Mouse (Mus musculus) natural killer cell, adult 2 months (primary cell): Measurements from ENCODE around the gene Neu1.
"Not testable (repeated sequence)": the region's sequence is repeated elsewhere in the genome, so short reads cannot be mapped to it uniquely, and the experiment has no call there.

Experiments used
- DNase-seq, 2 experiments: peaks; one replicate each; pipeline ENCODE4 v3.0.0; 2022; ENCODE audit warnings: low spot score in 2 of 2

The Neu1 gene

DNA sequence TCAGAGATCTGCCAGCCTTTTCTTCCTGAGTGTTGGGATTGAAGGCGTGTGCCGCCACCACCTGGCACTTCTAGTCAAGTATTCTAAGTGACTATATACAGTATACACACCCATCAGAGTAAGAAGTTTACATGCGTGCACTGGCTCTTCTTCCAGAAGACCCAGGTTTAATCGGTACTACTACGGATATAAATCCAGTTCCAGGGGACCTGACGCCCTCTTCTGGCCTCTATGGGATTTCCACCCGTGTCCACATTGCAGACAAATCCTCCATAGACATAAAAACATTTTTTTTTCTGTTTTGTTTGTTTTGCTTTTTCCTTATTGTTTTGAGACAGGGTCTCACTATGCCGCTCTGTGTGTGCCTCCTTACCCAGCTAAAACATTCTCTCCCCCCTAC lies 16.6 kb downstream of the Neu1 start:
- DNase-seq = no peak

DNA sequence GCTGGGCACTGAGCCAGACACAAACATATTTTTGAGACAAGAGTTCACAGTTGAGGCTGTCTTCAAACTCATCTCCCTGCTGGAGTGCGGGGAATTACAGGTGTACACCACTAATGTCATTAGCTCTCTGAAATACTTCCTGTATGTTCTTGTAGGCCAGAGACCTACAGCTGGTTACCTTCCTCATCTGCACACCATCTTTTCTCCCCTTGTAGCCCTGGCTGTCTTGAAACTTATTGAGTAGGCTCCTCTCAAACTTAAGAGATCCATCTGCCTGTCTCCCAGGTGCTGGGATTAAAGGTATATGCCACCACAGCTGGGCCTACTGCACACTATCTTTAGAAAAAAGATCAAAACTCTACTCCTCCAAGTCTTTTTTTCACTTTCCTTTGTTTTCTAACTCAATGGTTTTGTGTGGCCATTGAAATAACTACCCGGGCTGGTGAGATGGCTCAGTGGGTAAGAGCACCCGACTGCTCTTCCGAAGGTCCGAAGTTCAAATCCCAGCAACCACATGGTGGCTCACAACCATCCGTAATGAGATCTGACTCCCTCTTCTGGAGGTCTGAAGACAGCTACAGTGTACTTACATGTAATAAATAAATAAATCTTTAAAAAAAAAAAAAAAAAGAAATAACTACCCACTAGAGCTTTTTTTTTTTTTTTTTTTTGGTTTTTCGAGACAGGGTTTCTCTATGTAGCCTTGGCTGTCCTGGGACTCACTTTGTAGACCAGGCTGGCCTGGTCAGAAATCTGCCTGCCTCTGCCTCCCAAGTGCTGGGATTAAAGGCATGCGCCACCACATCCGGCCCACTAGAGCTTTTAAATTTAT lies 17.9 kb downstream of the Neu1 start:
- DNase-seq = not testable (repeated sequence)

DNA sequence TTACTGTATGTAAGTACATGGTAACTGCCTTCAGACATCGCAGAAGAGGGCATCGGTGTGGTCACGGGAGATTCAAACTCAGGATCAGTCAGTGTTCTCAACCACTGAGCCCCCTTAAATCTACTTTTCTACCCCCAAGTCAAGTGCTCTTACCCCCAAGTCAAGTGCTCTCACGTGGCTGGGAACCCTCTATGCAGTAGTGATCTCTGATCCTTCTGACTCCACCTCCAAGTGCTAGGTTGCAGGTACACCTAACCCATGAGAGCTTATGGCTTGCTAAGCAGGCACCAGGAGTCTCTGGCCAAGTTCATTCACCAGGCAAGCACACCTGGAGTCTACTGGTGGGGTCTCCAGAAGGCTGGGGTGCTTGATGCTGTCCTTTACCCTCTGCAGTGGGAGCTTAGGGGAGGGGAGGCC lies 18.5 kb downstream of the Neu1 start:
- DNase-seq = no peak

DNA sequence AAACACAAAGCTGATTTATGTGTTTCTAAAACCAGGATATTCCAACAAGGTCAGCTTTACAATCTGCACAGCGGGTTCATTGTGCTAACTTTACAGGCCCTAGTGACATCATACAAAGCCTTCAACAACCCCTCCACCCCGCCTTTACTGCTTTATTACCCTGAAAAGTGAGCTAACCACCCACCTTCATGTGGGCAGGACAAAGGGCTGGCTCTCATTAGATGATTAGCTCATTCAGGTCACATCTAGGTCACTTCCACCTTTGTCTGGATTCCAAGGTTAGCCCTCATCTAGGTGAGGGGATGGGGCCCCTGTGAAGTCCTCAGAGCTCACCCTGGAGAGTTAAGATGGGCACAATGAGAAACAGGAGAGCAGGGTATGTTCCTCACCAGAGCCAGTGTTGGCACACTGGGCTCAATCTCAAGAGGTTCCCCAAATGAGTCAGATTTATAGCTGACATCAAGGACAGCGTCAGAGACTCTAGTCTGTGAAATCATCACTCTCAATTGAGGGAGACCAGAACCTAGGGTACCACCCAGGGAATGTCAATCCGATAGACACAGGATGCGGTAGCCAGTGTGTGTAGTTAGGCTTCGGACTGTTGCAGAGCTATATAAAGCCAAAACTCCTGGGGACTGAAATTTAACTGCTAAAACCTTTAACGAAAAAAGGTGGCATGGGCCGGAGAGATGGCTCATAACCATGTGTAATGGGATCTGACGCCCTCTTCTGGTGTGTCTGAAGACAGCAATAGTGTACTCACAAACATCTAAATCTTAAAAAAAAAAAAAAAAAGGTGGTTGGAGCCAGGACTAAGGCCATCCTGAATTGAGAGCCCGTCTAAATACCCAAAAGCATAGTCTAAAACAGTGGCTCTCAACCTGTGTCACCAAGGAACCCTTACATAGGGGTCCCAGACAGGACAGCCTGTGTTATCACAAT lies 19.7 kb downstream of the Neu1 start:
- no peak for DNase-seq

DNA sequence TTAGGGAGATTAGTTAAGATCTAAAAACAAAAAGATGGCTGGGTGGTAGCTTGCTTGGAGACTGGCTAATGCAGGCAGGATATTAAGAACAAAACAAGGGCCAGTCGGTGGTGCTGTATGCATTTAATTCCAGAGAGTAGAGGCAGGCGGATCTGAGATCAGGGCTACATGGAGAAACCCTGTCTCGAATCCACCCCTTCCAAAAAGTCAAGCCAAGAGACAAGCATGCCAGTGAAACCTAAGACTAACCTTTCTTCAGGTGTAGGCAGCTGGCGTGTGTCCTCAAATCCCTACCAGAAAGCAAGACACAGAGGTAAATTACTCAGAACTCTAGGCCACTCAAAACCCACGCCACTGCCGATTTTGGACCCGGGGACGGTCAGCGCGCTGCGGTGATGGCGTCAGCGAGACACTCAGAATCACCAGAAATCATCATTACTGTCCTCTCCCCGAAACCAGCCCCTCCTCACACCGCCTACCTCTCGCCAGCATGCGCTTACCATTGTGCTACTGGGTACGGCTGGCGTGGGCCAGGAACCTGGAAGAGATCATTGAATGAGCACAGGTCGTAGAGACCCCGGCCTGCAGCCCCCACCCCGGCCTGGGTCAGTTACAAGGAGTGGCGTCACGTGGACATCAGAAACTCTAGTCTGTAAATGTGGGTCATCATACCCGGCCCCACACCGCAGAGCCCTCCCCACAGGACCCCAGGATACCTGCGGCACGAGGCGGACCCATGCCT lies 20.8 kb downstream of the Neu1 start:
- no peak for DNase-seq

DNA sequence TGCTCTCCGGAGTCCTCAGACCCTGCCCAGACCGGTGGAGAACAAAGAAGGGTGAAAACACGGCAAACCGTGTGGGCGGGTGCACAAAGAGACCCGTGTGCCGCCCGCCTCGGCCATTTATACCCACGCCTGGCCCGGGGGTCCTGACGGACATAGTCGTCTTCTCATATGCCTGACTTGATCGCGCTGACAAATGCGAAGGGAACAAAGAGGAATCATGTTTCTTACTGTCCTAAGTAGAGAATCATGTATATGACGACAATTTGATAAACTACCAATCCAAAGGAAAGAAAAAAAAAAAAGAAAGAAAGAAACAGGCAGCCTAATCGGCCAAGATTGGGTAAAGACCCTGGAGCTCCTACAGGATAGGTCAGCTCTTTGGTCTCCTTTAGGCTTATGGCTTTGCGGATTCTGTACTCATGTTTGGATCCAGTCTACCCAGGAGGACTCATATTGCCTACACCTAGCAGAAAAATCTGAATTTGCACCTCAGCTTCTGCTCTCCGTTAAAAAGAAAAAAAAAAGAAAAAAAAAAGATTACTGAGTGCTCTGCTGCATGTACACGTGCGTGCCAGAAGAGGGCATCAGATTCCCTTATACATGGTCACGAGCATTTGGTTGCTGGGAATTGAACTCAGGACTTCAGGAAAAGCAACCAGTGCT lies 21.5 kb downstream of the Neu1 start:
- DNase-seq = peak; percentile 80 to 82

- no peak for DNase-seq
Observed at GRCm38 (mm10) chr17:34953258-34953657, 22.2 kb downstream of the Neu1 start.

GRCm38 (mm10) chr17:34953904-34954303 lies 22.9 kb downstream of the Neu1 start:
- DNase-seq = no peak

GRCm38 (mm10) chr17:34954831-34955230 lies 23.8 kb downstream of the Neu1 start:
- DNase-seq = no peak

GRCm38 (mm10) chr17:34955884-34956283 lies 24.8 kb downstream of the Neu1 start:
- no peak for DNase-seq

GRCm38 (mm10) chr17:34956340-34956739 lies 25.3 kb downstream of the Neu1 start:
- no peak for DNase-seq

GRCm38 (mm10) chr17:34957291-34957690 lies 26.2 kb downstream of the Neu1 start:
- DNase-seq = not testable (repeated sequence)

- not testable (repeated sequence) for DNase-seq
Observed at GRCm38 (mm10) chr17:34957966-34958365, 26.9 kb downstream of the Neu1 start.

GRCm38 (mm10) chr17:34958734-34959129 lies 27.7 kb downstream of the Neu1 start:
- DNase-seq = not testable (repeated sequence)

DNA sequence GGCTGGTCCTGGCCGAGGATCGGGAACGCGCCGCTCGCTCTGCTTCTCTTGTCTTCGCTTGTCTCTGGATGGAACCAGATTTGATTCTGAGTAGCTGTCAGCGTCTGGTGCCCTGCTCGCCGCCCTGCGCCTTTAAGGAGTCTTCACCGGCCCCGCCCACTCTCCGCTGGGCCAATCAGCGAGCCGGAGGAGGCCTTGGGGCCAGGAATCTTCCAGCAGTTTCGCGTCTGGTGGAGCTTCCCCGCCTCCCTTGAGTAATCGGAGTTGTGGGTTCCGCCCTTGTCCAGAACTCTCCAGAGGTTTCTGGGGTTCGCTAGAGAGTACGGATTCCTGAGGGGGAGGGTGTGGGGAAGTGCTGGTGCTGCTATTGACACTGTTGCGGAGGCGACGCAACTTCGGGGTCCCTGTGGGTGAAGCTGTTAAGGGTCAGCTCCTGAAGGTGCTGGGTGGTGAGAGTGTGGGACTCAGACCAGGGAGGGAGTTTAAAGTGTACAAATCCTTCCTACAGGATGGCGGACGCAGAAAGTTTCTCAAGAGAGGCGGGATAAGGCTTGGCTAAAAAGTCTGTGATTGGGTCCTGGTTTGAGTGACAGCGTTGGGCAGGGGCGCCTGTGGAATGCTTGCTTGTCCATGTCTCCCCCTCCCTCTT lies 28.2 kb downstream of the Neu1 start, which contains the start of gene Hspa1b:
Gene Hspa1b (minus strand): TSS at position 109 of the 649 bp plus-strand sequence.
- peak; percentile 57 to 62 for DNase-seq

DNA sequence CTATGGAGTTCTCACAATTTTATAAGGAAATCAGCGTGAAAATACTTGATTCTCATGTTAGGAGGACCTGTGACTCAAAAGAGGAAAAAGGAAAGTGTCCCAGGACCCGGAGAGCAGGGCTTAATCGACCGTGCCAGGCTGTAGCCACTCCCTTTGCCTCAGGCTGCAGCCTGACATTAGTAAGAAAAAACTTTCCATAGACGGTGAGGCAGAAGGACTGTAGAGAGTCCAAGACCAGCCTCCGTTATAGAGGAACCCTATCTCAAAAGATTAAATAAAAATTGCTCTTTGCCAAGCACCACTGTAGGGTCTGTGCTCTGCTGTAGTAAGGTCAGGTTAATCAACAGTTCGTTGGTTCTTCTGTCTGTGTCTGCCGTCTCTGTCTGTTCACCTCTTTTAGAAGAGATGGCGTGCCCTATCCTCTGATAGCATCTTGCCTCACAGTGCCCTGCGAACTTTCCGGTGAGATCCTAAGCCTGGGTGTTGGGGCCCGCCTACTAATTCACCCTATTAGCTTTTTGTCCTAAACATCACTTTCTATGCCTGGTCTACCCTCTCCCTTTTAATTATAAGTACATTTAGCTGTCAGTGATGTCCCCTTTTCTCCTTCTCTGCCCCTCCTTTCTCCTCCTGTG lies 28.9 kb downstream of the Neu1 start:
- DNase-seq = no peak

DNA sequence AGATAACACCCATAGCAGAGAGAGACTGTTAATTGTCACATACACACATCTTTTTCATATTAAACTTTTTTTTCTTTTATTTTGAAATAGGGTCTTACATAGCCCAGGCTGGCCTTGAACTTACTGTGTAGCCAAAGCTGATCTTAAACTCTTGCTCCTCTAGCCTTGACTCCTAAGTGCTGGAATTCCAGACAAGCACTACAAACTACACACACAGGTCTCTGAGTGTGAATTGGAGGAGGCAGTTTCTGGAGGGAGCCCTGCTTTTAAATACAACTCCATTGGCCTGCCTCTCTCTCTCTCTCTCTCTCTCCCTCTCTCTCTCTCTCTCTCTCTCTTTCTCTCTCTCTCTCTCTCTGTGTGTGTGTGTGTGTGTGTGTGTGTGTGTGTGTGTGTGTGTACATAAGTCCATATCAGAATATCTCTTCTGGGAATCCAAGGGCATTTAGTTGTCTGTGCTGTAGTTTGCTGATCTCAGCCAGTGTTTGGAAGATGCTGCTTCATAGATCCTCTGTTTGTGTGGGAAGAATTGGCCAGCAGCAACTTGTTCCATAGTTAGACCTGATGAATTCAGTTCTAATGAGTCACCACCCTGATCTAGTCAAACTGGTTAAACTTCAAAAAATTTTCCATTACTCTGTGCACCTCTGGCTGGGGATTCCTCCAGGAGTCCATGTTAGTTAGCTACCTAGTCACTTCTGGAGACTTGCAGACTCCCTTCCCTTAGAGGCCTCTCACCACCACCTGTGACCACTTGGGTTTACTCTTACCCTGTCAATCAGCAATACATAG lies 29.8 kb downstream of the Neu1 start:
- no peak for DNase-seq

- DNase-seq = no peak
Observed at GRCm38 (mm10) chr17:34962125-34962524, 31.1 kb downstream of the Neu1 start.

DNA sequence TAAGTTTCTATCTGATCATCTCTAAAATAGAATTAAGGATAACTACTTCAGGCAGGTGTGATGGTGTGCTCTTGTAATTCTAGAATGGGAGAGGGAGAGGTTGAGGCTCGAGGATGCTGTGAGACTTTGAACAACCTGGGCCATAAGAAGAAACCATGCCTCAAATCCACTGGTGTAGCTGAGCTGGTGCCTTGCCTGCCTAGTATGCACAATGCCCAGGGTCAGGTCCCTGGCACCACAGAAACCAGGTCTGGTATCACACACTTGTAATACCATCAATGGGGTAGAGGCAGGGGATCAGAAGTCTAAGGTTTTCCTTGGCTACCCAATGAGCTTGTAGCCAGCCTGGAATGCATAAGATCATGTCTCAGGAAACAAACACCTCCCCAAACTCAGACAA lies 31.8 kb downstream of the Neu1 start:
- DNase-seq = no peak
